Mouse (Mus musculus) midbrain, embryonic 11.5 days (tissue): ENCODE data around the gene Smdt1. TPM values are rescaled to one million over a fixed set of nuclear protein-coding genes. Genes with fewer than 3 reads are reported as not detected.

ENCODE experiments used
- ATAC-seq: fragments of 200-750 bp; cut with Nextera tagmentation; 2 replicates; pipeline ENCODE4 v1.8.0; 2017; ENCODE audit warnings: moderate TSS enrichment, moderate library complexity; ENCODE audit not compliant: low FRiP score
- DNase-seq: peaks from one replicate; pipeline ENCODE4 v3.0.0; 2015; ENCODE audit warnings: low spot score; ENCODE audit errors: missing footprints
- H3K27ac ChIP-seq: fragments of 300-500 bp; sonication (generic); 2 replicates; pipeline ENCODE4 v1.5.1; 2014; ENCODE audit warnings: low read depth, low read length
- H3K27me3 ChIP-seq: fragments of 300-500 bp; sonication (generic); 2 replicates; pipeline ENCODE4 v1.6.1; 2014; ENCODE audit warnings: mild to moderate bottlenecking, low read length, moderate library complexity, mixed read lengths; ENCODE audit not compliant: control insufficient read depth, insufficient read depth
- H3K36me3 ChIP-seq: fragments of 300-500 bp; sonication (generic); 2 replicates; pipeline ENCODE4 v1.6.1; 2014; ENCODE audit warnings: mild to moderate bottlenecking, low read length, moderate library complexity, mixed read lengths; ENCODE audit not compliant: control insufficient read depth, insufficient read depth
- H3K4me1 ChIP-seq: fragments of 300-500 bp; sonication (generic); 2 replicates; pipeline ENCODE4 v1.6.1; 2014; ENCODE audit warnings: low read length; ENCODE audit not compliant: control insufficient read depth, insufficient read depth
- H3K4me2 ChIP-seq: fragments of 300-500 bp; sonication (generic); 2 replicates; pipeline ENCODE4 v1.6.1; 2014; ENCODE audit warnings: mild to moderate bottlenecking, moderate library complexity
- H3K4me3 ChIP-seq: fragments of 300-500 bp; sonication (generic); 2 replicates; pipeline ENCODE4 v1.5.1; 2014; ENCODE audit warnings: low read depth, low read length
- H3K9ac ChIP-seq: fragments of 300-500 bp; sonication (generic); 2 replicates; pipeline ENCODE4 v1.6.1; 2014; ENCODE audit warnings: low read length
- H3K9me3 ChIP-seq: fragments of 300-500 bp; sonication (generic); 2 replicates; pipeline ENCODE4 v1.6.1; 2016; ENCODE audit warnings: low read length; ENCODE audit not compliant: control insufficient read depth
- WGBS: fragments of 180-500 bp; shearing (Covaris S2); extraction: QIAGEN DNeasy Blood & Tissue Kit; methylation state at CpG from one replicate; pipeline ENCODE4 v1.1.7; 2014; 5-methylcytosine and 5-hydroxymethylcytosine counted together
- polyA plus RNA-seq: library from polyadenylated mRNA; unstranded; fragments of >200 nt; fragmentation: Nextera tagmentation; extraction: Ambion mirVana; gene quantifications from 2 replicates; pipeline ENCODE4 v1.2.1, GENCODE M21; 2014

The Smdt1 gene
- polyA plus RNA-seq, 1 experiment from 2014 or later: 268 TPM

DNA sequence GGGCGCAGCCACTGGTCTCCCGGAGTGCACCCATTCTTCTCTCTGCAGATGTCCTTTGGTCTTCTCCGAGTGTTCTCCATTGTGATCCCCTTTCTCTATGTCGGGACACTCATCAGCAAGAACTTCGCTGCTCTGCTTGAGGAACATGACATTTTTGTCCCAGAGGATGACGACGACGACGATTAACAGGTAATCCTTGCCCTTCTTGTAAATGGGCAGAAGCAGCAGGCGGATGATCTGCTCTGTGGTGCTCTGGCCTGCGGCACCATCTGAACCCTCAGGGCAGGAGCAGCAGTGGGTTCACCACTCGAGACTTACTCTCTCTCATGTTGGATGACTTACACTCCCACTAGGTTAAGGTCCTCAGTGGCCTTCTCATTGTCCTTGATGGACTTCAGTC, 9.1 kb downstream of the Smdt1 start:
- DNase-seq: no peak
- no peak overlapping the region for H3K4me2 ChIP-seq
- ATAC-seq: no peak
- H3K36me3 ChIP-seq: peaks cover 21% of the 10 kb centered on the region
- H3K4me1 ChIP-seq: peaks cover 14% of the 10 kb centered on the region
- no peak overlapping the region for H3K9ac ChIP-seq
- WGBS: 95% methylated on average over 12 of the region's 12 CpGs
- H3K4me3 ChIP-seq: no peak overlapping the region
- H3K27me3 ChIP-seq: no peaks in the 10 kb centered on the region
- H3K27ac ChIP-seq: no peak overlapping the region
- no peaks in the 10 kb centered on the region for H3K9me3 ChIP-seq

DNA sequence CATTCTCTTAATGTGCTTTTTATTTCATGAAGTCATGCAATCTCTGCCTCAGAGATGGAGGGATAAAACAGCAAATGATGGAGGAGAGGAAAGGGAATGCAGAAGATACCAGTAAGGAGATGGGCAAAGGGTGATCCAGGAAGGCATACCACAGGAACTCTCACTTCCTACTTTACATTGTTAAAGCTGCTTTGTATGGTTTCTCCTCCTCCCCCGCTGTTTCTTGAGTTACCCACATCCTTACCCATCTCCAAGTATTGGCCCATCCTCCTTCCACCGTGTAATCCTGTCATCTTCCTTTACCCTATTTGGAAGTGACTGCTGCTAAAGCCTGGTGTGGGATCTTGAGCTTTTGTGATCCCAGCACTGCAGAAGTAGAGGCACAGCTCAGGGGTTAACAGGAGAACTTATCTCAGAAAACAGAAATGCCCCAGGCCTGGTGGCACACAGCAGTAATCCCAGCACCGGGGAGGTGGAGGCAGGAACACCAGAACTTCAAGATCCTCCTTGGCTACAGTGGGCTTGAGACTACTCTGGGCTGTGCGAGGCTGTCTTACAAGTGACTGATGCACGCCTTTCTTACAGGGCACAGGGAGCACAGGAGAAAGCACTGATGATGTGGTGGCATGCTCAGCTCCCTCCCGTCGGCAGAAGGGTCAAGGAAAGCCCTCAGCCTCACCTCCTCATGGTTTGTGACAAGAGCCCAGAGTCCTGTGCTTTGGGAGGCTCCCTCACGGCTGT, 9.7 kb downstream of the Smdt1 start:
- WGBS: 92% methylated on average over 8 of the region's 8 CpGs
- no peak overlapping the region for H3K9ac ChIP-seq
- no peak for ATAC-seq
- no peak for DNase-seq
- H3K9me3 ChIP-seq: no peaks in the 10 kb centered on the region
- no peak overlapping the region for H3K27ac ChIP-seq
- H3K4me2 ChIP-seq: no peak overlapping the region
- H3K27me3 ChIP-seq: no peaks in the 10 kb centered on the region
- H3K4me1 ChIP-seq: peaks cover 19% of the 10 kb centered on the region
- H3K36me3 ChIP-seq: peaks cover 21% of the 10 kb centered on the region
- no peak overlapping the region for H3K4me3 ChIP-seq

DNA sequence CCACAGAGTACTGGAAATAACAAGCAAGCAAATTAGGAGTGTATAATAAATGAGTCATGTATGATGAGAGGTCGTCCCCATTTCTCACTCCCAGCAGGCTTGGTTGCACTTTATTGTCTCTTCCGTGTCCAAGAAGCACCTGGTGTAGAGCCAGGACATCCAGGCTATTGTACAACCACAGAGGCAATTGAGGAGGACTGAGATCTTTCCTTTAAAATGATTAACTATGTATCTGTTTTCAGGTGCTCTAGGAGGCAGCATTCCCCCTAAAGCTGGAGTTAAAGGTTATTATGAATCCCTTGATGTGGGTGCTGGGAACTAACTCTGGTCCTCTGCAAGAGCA, 10.2 kb downstream of the Smdt1 start:
- H3K36me3 ChIP-seq: peaks cover 21% of the 10 kb centered on the region
- no peak for ATAC-seq
- peaks cover 19% of the 10 kb centered on the region for H3K4me1 ChIP-seq

DNA sequence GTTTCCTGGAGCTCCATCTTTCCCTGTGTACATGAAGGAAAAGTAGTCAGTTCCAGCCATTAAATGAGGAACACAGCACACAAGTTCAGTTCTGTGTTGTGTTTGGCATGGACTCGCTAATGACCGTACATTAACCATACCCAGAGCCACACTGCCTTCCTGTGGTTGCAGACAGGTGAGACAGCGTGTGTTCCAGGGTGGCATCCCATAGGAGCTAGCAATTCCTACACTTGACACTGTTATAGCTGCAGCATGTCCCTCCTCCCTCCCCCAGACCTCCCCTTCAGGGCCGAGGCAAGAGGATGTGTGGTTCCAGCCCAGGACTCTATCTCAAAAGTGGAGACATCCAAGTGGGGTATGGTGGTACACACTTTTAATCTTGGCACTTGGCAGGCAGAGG, 11.6 kb downstream of the Smdt1 start:
- no peak for ATAC-seq
- DNase-seq: no peak
- H3K27me3 ChIP-seq: no peaks in the 10 kb centered on the region
- no peaks in the 10 kb centered on the region for H3K9me3 ChIP-seq
- H3K4me1 ChIP-seq: peaks cover 23% of the 10 kb centered on the region
- no peak overlapping the region for H3K4me3 ChIP-seq
- H3K9ac ChIP-seq: no peak overlapping the region
- H3K27ac ChIP-seq: no peak overlapping the region
- peaks cover 21% of the 10 kb centered on the region for H3K36me3 ChIP-seq
- H3K4me2 ChIP-seq: no peak overlapping the region
- 89% methylated on average over 4 of the region's 4 CpGs for WGBS

More for the DNA sequence above, 10.2 kb downstream of the Smdt1 start:
- Histone ChIP-seq H3K4me3 (no peak overlapping the region), H3K4me2 (no peak overlapping the region), H3K9me3 (no peaks in the 10 kb centered on the region), H3K27me3 (no peaks in the 10 kb centered on the region), H3K9ac (no peak overlapping the region), H3K27ac (no peak overlapping the region)
- 88% methylated on average over 2 of the region's 2 CpGs for WGBS
- no peak for DNase-seq

DNA sequence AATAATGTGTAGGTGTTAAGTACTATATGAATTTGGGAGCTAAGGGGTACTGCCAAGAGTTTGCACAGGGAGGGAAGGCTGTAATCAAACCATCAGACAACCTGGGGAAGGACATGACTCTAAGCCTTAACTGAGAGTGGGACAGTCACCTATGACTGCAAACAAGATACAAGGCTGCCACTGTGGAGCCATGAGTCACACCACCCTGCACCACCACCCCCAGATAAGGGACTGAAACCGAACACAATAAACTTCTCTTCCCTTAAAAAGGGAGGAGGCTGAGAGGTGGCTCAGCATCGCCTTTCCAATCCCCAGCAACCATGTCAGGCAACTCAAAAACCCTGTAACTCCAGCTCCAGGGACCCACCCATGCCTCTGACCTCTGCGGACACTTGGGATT, 12.7 kb downstream of the Smdt1 start:
- no peak for ATAC-seq
- Histone ChIP-seq H3K4me2 (no peak overlapping the region), H3K4me1 (peaks cover 22% of the 10 kb centered on the region), H3K27ac (no peak overlapping the region), H3K9me3 (no peaks in the 10 kb centered on the region), H3K27me3 (no peaks in the 10 kb centered on the region), H3K36me3 (peaks cover 21% of the 10 kb centered on the region), H3K4me3 (no peak overlapping the region), H3K9ac (no peak overlapping the region)
- no peak for DNase-seq
- 85% methylated on average over 3 of the region's 3 CpGs for WGBS

DNA sequence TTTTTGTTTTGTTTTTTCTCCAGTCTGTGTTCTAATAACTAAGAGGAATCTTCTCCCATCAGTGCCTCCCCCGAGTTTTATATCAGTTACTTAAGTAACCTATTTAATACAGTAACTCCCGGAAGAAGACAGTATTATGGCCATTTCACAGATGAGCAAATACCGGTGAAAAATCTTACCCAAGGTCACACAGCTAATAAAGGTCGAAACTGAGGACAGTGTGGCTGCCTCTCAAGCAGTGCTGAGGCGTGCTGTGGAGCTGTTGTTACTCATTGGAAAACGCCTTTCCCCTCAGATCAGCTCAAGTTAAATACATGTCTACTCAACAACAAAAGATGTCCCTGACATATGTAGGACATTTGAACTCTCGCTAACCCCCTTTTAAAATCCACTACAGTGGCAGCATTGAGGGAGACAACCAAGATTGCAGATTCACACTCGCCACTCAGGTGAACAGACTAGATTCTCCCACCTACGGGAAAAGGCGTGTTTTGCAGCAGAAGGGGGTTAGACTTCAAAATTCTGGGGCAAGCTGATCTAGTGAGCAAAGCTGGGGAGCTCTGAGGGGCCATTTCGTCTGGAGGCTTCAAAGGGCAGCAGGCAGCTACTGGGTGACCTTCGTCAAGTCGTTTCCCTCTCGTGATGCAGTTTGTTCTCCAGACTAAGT, 14.5 kb downstream of the Smdt1 start:
- peak; percentile 88 for DNase-seq
- Histone ChIP-seq H3K9ac (peak overlapping the region; percentile 78), H3K4me3 (peak overlapping the region; percentile 55), H3K9me3 (no peaks in the 10 kb centered on the region), H3K4me2 (peak overlapping the region; percentile 70), H3K27me3 (no peaks in the 10 kb centered on the region), H3K36me3 (peaks cover 21% of the 10 kb centered on the region), H3K4me1 (peaks cover 9% of the 10 kb centered on the region; the same call in 1 of the 2 replicates), H3K27ac (no peak overlapping the region)
- no peak for ATAC-seq
- WGBS: 33% methylated on average over 14 of the region's 14 CpGs

DNA sequence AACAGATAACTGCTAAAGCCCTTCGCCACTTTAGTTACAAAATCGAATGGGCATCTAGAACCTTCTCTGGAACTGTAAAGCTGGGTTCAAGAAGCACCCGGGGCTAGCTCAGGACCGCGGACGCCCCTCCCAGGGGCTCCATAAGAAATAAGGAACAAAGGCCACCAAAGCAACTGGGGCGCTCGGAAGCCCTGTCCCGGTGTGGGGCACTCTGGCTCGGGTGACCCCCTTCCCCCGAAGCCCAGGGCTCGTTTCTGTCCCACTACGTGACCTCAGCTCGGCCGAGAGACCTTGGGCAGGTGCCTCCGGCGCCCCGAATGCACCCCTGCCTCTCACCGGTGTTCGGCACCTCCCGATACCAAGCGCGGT, 15.0 kb downstream of the Smdt1 start:
- H3K4me1 ChIP-seq: peaks cover 9% of the 10 kb centered on the region; the same call in 1 of the 2 replicates
- no peaks in the 10 kb centered on the region for H3K27me3 ChIP-seq
- no peak for DNase-seq
- peak overlapping the region; percentile 55 for H3K4me3 ChIP-seq
- 2% methylated on average over 23 of the region's 23 CpGs for WGBS
- H3K36me3 ChIP-seq: peaks cover 16% of the 10 kb centered on the region; the same call in 1 of the 2 replicates
- no peak; the same call in 1 of the 2 replicates for ATAC-seq
- H3K9me3 ChIP-seq: no peaks in the 10 kb centered on the region
- peak overlapping the region; percentile 7; the same call in 1 of the 2 replicates for H3K27ac ChIP-seq
- peak overlapping the region; percentile 70 for H3K4me2 ChIP-seq
- peak overlapping the region; percentile 78 for H3K9ac ChIP-seq

DNA sequence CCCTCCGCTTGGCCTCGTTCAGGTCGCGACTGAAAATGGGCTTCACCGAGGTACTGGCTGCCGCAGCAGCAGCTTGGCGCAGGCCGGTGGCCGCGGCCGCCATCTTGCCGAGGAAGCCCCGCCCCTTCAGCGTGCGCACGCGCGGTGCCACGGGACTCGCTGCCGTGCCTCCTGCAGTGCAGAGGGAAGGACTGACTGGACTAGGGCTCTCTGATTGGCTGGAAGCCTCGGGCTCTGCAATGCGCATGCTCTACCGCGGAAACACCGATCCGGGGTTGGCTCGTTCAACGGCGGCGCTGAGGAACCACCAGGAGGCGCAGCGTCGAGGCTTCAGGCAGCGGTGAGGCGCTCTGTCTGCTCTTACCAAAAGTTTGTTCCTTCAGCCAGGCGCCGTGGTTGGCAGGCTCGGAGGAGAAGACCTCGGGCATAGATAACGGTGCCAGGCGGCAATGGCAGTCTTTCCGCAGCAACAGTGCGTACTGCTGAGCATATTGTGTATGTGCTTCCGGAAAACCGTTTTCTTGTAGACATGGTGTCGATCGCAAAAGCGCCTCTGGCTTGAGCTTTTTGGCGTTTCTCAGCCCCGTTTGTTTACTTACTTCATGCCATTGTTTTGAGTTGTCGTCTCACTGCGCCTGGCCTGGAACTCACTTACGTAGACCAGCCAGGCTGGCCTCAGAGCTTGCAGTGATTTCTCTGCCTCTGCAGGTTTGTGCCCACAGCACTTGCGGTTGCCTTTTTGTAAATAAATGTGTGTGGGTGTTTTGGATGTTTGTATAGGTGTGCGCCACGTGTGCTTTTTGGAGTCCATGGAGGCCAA, 15.6 kb downstream of the Smdt1 start, which contains the start of gene Ndufa6:
Gene Ndufa6 (minus strand): TSS at position 197 of the 820 bp plus-strand sequence.
- Histone ChIP-seq H3K4me2 (peak within 1 kb of the TSS; percentile 70), H3K9me3 (no peaks in the 10 kb centered on the region), H3K36me3 (peaks cover 11% of the 10 kb centered on the region; the same call in 1 of the 2 replicates), H3K4me1 (peaks cover 9% of the 10 kb centered on the region; the same call in 1 of the 2 replicates), H3K4me3 (peak within 1 kb of the TSS; percentile 55), H3K27me3 (no peaks in the 10 kb centered on the region), H3K27ac (peak within 1 kb of the TSS; percentile 44), H3K9ac (peak within 1 kb of the TSS; percentile 78)
- WGBS: 2% methylated on average over 57 of the region's 57 CpGs
- DNase-seq (peak; percentile 100), ATAC-seq (peak; percentile 100)
